ENCODE assay signal across 16 mouse cellular contexts in the genomic region with DNA sequence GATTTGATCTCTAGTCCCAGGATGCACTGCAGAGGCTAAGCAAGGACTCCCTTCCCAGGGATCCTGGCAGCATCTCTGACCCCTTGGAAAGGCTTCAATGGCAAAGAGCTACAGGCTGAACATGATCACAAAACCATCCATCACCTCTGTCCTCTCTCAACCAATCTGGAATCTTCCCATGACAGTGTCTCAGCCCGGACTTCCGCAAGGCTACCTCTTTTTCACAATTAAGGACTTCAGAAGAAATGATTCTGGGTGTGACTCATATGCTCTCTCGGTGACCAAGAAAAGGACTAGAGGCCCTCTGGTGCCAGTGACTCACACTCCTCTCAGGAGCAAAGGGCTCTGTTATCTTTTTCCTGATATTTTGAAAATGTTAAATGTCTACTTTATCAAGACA.
DNase-seq lines count a peak whose midpoint lies in the region; ATAC-seq and TF ChIP-seq lines count a peak whose summit lies in the region.
"Had no signal": no experiment of that assay in that cellular context is flagged by ENCODE, and none has a peak within 500 bp of the region (broad histone marks: within the 10 kb centered on the region; RNA-seq: fewer than 3 reads in every experiment).

No protein-coding gene starts in this region.

- H3K4me3 ChIP-seq in embryonic fibroblast, embryonic 13.5 days (ENCODE audit: insufficient read depth, low read length) = no peak overlapping the region
- H3K4me3 ChIP-seq in kidney, embryonic 16.5 days (ENCODE audit: low read length) = no peak overlapping the region
- H3K4me3 ChIP-seq: heart, adult 2 months; limb, embryonic 10.5 days; liver, embryonic 13.5 days; midbrain, embryonic 10.5 days had no signal

- H3K27me3 ChIP-seq in kidney, embryonic 16.5 days (ENCODE audit: insufficient read depth, low read length) = no peaks in the 10 kb centered on the region
- H3K27me3 ChIP-seq: CH12.LX; liver, embryonic 13.5 days had no signal

- H3K4me1 ChIP-seq in embryonic fibroblast, embryonic 13.5 days (ENCODE audit: control insufficient read depth, insufficient read depth, low read length) = peaks cover 10% of the 10 kb centered on the region
- H3K4me1 ChIP-seq in kidney, embryonic 16.5 days (ENCODE audit: insufficient read depth, low read length) = 0 out of 2 replicates have a peak, but pooled peaks cover 4% of the 10 kb centered on the region
- H3K4me1 ChIP-seq: limb, embryonic 10.5 days; midbrain, embryonic 10.5 days had no signal

- 91% methylated on average over 3 of the region's 3 CpGs for WGBS in kidney, embryonic 16.5 days

- TF ChIP-seq CTCF in embryonic fibroblast, embryonic 13.5 days (IDR thresholded peaks at IDR 0.05; ENCODE audit: borderline replicate concordance, insufficient read depth, low read length) = no peak

- TF ChIP-seq POLR2A in embryonic fibroblast, embryonic 13.5 days (IDR thresholded peaks at IDR 0.05; ENCODE audit: low read depth, low read length) = no peak

- H3K4me2 ChIP-seq in kidney, embryonic 16.5 days (replicated peaks; ENCODE audit: low read depth, low read length) = no peak overlapping the region
- H3K4me2 ChIP-seq: hindbrain, embryonic 14.5 days; liver, embryonic 13.5 days had no signal

- no peaks in the 10 kb centered on the region for H3K36me3 ChIP-seq in kidney, embryonic 16.5 days (ENCODE audit: insufficient read depth, low read length)
- H3K36me3 ChIP-seq: limb, embryonic 10.5 days; liver, embryonic 13.5 days; midbrain, embryonic 10.5 days had no signal

- no peaks in the 10 kb centered on the region; the same call in 1 of the 2 replicates for H3K9me3 ChIP-seq in kidney, embryonic 16.5 days (ENCODE audit: low read length)
- H3K9me3 ChIP-seq: limb, embryonic 10.5 days; liver, embryonic 13.5 days; midbrain, embryonic 10.5 days had no signal

- H3K9ac ChIP-seq in kidney, embryonic 16.5 days (replicated peaks; ENCODE audit: low read length) = no peak overlapping the region
- H3K9ac ChIP-seq: hindbrain, embryonic 14.5 days; liver, embryonic 13.5 days had no signal

- DNase-seq in lung, postnatal 36 days = peak; percentile 32
- DNase-seq in lung, postnatal 10 days = no peak
- DNase-seq in adipocyte (ENCODE audit: low spot score) = peak; percentile 29
- DNase-seq in c-Kit-positive CD71-positive TER-119-positive erythroid progenitor cells, embryonic 14.5 days (ENCODE audit: low spot score) = no peak
- DNase-seq in layer of hippocampus, postnatal 10 days (ENCODE audit: low spot score in 2 of 2) = no peak
- DNase-seq: heart, adult 2 months; heart, postnatal 10 days; kidney, adult 2 months; liver, embryonic 13.5 days; right cerebral cortex, adult 18-20 months had no signal

- no peak for ATAC-seq in kidney, embryonic 16.5 days (ENCODE audit: low FRiP score, low TSS enrichment)

- H3K27ac ChIP-seq in embryonic fibroblast, embryonic 13.5 days (ENCODE audit: insufficient read depth, low read length) = peak overlapping the region; percentile 58; the same call in 1 of the 2 replicates
- no peak overlapping the region for H3K27ac ChIP-seq in kidney, embryonic 16.5 days (ENCODE audit: low read length)
- H3K27ac ChIP-seq: heart, adult 2 months; hindbrain, embryonic 14.5 days; limb, embryonic 10.5 days; liver, embryonic 13.5 days; midbrain, embryonic 10.5 days had no signal

Comparison
In these comparisons a context has a peak if more than half of its experiments do, and no peak if none do; other contexts are left out.
1. DNase-seq: peak in lung, postnatal 36 days (single experiment) and adipocyte (single experiment); none in lung, postnatal 10 days (single experiment), c-Kit-positive CD71-positive TER-119-positive erythroid progenitor cells, embryonic 14.5 days (single experiment) and layer of hippocampus, postnatal 10 days (0 of 2).